Mouse (Mus musculus): ENCODE results near the gene Dcaf17. TPM values are rescaled to one million over a fixed set of nuclear protein-coding genes. Genes with fewer than 3 reads are reported as not detected.

The Dcaf17 gene
- polyA plus RNA-seq, 1 experiment from 2014 or later = 30.3 TPM

DNA sequence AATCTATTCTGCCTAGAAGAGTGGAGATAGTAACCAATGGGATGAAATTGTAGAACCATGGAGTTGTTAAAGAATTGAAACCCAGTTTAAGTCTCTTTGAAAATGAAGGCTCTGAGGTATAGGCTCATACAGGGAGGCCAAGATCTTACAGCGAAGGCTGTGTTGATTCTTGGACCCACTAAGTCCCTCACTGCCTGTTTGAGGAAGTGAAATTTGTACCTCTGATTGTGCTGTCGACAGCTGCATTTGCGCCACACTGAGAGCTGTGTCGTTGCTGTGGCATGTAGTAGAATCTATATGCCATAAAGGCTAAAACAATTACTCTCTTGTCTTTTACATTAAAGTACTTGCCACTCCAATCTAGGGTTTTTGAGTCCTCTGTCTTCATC, 48.2 kb downstream of the Dcaf17 start:
- H3K9ac ChIP-seq (ENCODE audit: low read length) = no peak overlapping the region
- no peak overlapping the region for H3K27ac ChIP-seq (replicated peaks; ENCODE audit: low read depth, low read length)
- H3K4me3 ChIP-seq (ENCODE audit: low read depth, low read length) = no peak overlapping the region
- H3K9me3 ChIP-seq (ENCODE audit: control insufficient read depth, low read length) = no peaks in the 10 kb centered on the region
- no peaks in the 10 kb centered on the region; the same call in 1 of the 2 replicates for H3K36me3 ChIP-seq (ENCODE audit: control insufficient read depth, insufficient read depth, low read length)
- ATAC-seq (ENCODE audit: insufficient number of reproducible peaks, low FRiP score, low TSS enrichment, low read depth) (no peak), DNase-seq (ENCODE audit: low spot score) (no peak)
- no peaks in the 10 kb centered on the region for H3K27me3 ChIP-seq (ENCODE audit: control insufficient read depth, insufficient read depth, low read length)
- H3K4me1 ChIP-seq (ENCODE audit: control insufficient read depth, insufficient read depth, low read length) = no peaks in the 10 kb centered on the region
- 89% methylated on average over 4 of the region's 4 CpGs for WGBS
- no peak overlapping the region for H3K4me2 ChIP-seq (ENCODE audit: low read depth, severe bottlenecking)

GRCm38 (mm10) chr2:71104696-71105095, 49.6 kb downstream of the Dcaf17 start:
- Histone ChIP-seq H3K27me3 (ENCODE audit: control insufficient read depth, insufficient read depth, low read length) (no peaks in the 10 kb centered on the region), H3K4me1 (ENCODE audit: control insufficient read depth, insufficient read depth, low read length) (no peaks in the 10 kb centered on the region), H3K9me3 (ENCODE audit: control insufficient read depth, low read length) (no peaks in the 10 kb centered on the region), H3K9ac (ENCODE audit: low read length) (no peak overlapping the region), H3K4me2 (ENCODE audit: low read depth, severe bottlenecking) (no peak overlapping the region), H3K36me3 (ENCODE audit: control insufficient read depth, insufficient read depth, low read length) (no peaks in the 10 kb centered on the region; the same call in 1 of the 2 replicates), H3K27ac (replicated peaks; ENCODE audit: low read depth, low read length) (no peak overlapping the region), H3K4me3 (ENCODE audit: low read depth, low read length) (no peak overlapping the region)
- ATAC-seq (ENCODE audit: insufficient number of reproducible peaks, low FRiP score, low TSS enrichment, low read depth) (no peak), DNase-seq (ENCODE audit: low spot score) (no peak)
- 74% methylated on average over 3 of the region's 3 CpGs for WGBS

GRCm38 (mm10) chr2:71105469-71106215, 50.5 kb downstream of the Dcaf17 start:
- ATAC-seq (ENCODE audit: insufficient number of reproducible peaks, low FRiP score, low TSS enrichment, low read depth) (no peak), DNase-seq (ENCODE audit: low spot score) (no peak)
- Histone ChIP-seq H3K27ac (replicated peaks; ENCODE audit: low read depth, low read length) (no peak overlapping the region), H3K9me3 (ENCODE audit: control insufficient read depth, low read length) (no peaks in the 10 kb centered on the region), H3K4me2 (ENCODE audit: low read depth, severe bottlenecking) (no peak overlapping the region), H3K27me3 (ENCODE audit: control insufficient read depth, insufficient read depth, low read length) (no peaks in the 10 kb centered on the region), H3K36me3 (ENCODE audit: control insufficient read depth, insufficient read depth, low read length) (no peaks in the 10 kb centered on the region; the same call in 1 of the 2 replicates), H3K4me3 (ENCODE audit: low read depth, low read length) (no peak overlapping the region), H3K9ac (ENCODE audit: low read length) (no peak overlapping the region), H3K4me1 (ENCODE audit: control insufficient read depth, insufficient read depth, low read length) (no peaks in the 10 kb centered on the region)
- WGBS = 90% methylated on average over 14 of the region's 14 CpGs

- no peaks in the 10 kb centered on the region for H3K27me3 ChIP-seq (ENCODE audit: control insufficient read depth, insufficient read depth, low read length)
- 82% methylated on average over 2 of the region's 2 CpGs for WGBS
- no peak overlapping the region for H3K27ac ChIP-seq (replicated peaks; ENCODE audit: low read depth, low read length)
These were observed 52.1 kb downstream of the Dcaf17 start for GRCm38 (mm10) chr2:71107225-71107624.

GRCm38 (mm10) chr2:71108541-71108940, 53.4 kb downstream of the Dcaf17 start:
- H3K9ac ChIP-seq (ENCODE audit: low read length) = no peak overlapping the region
- ATAC-seq (ENCODE audit: insufficient number of reproducible peaks, low FRiP score, low TSS enrichment, low read depth) (no peak), DNase-seq (ENCODE audit: low spot score) (no peak)
- no peak overlapping the region for H3K27ac ChIP-seq (replicated peaks; ENCODE audit: low read depth, low read length)
- H3K4me1 ChIP-seq (ENCODE audit: control insufficient read depth, insufficient read depth, low read length) = no peaks in the 10 kb centered on the region
- H3K4me3 ChIP-seq (ENCODE audit: low read depth, low read length) = no peak overlapping the region
- H3K27me3 ChIP-seq (ENCODE audit: control insufficient read depth, insufficient read depth, low read length) = no peaks in the 10 kb centered on the region
- 49% methylated on average over 3 of the region's 3 CpGs for WGBS
- no peak overlapping the region for H3K4me2 ChIP-seq (ENCODE audit: low read depth, severe bottlenecking)
- no peaks in the 10 kb centered on the region for H3K36me3 ChIP-seq (ENCODE audit: control insufficient read depth, insufficient read depth, low read length)
- no peaks in the 10 kb centered on the region for H3K9me3 ChIP-seq (ENCODE audit: control insufficient read depth, low read length)

More at GRCm38 (mm10) chr2:71107225-71107624, 52.1 kb downstream of the Dcaf17 start:
- no peaks in the 10 kb centered on the region for H3K4me1 ChIP-seq (ENCODE audit: control insufficient read depth, insufficient read depth, low read length)
- no peak overlapping the region for H3K9ac ChIP-seq (ENCODE audit: low read length)
- no peak overlapping the region for H3K4me2 ChIP-seq (ENCODE audit: low read depth, severe bottlenecking)
- DNase-seq (ENCODE audit: low spot score) (no peak), ATAC-seq (ENCODE audit: insufficient number of reproducible peaks, low FRiP score, low TSS enrichment, low read depth) (no peak)
- H3K9me3 ChIP-seq (ENCODE audit: control insufficient read depth, low read length) = no peaks in the 10 kb centered on the region
- no peaks in the 10 kb centered on the region for H3K36me3 ChIP-seq (ENCODE audit: control insufficient read depth, insufficient read depth, low read length)
- no peak overlapping the region for H3K4me3 ChIP-seq (ENCODE audit: low read depth, low read length)

DNA sequence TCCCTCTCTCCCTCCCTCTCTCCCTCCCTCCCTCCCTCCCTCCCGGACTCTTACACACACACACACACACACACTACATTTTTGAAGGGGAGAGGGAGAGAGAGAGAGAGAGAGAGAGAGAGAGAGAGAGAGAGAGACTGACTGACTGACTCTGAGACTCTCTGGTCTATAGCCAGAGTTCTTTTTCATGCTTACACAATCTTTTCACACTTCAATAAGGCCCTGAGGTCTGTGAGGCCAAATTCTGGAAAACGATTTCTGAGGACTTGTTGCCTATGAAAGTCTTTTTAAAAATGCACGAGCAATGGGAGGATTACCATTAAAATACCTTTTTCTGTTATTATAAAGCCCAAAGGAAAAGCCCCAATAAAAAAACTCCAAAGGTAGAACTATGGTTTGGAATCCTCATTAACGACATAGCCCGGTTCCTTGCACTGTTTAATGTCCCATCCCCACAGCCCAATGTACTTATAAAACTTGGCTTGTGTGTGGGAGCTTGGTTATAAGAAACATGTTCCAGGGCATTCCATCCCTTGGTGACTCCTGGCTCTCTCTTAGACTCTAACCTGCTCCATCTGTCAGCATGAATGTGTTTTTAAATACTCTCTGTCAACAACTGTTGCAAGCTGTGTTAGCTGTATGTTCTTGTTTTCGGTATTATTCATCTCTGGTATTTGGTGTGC, 58.5 kb downstream of the Dcaf17 start:
- 74% methylated on average over 6 of the region's 6 CpGs for WGBS

GRCm38 (mm10) chr2:71116151-71116550, 61.0 kb downstream of the Dcaf17 start:
- no peaks in the 10 kb centered on the region for H3K36me3 ChIP-seq (ENCODE audit: control insufficient read depth, insufficient read depth, low read length)
- H3K27me3 ChIP-seq (ENCODE audit: control insufficient read depth, insufficient read depth, low read length) = peaks cover 9% of the 10 kb centered on the region; the same call in 1 of the 2 replicates
- no peak overlapping the region for H3K27ac ChIP-seq (replicated peaks; ENCODE audit: low read depth, low read length)
- no peak overlapping the region for H3K9ac ChIP-seq (ENCODE audit: low read length)
- no peak for ATAC-seq (ENCODE audit: insufficient number of reproducible peaks, low FRiP score, low TSS enrichment, low read depth)
- WGBS = 95% methylated on average over 4 of the region's 4 CpGs
- H3K9me3 ChIP-seq (ENCODE audit: control insufficient read depth, low read length) = no peaks in the 10 kb centered on the region
- 0 out of 2 replicates have a peak, but pooled peaks cover 4% of the 10 kb centered on the region for H3K4me1 ChIP-seq (ENCODE audit: control insufficient read depth, insufficient read depth, low read length)
- no peak for DNase-seq (ENCODE audit: low spot score)
- H3K4me3 ChIP-seq (ENCODE audit: low read depth, low read length) = no peak overlapping the region
- no peak overlapping the region for H3K4me2 ChIP-seq (ENCODE audit: low read depth, severe bottlenecking)

More for the DNA sequence above, 58.5 kb downstream of the Dcaf17 start:
- Histone ChIP-seq H3K4me2 (ENCODE audit: low read depth, severe bottlenecking) (no peak overlapping the region), H3K4me1 (ENCODE audit: control insufficient read depth, insufficient read depth, low read length) (0 out of 2 replicates have a peak, but pooled peaks cover 4% of the 10 kb centered on the region), H3K27me3 (ENCODE audit: control insufficient read depth, insufficient read depth, low read length) (peaks cover 2% of the 10 kb centered on the region; the same call in 1 of the 2 replicates), H3K4me3 (ENCODE audit: low read depth, low read length) (no peak overlapping the region), H3K36me3 (ENCODE audit: control insufficient read depth, insufficient read depth, low read length) (no peaks in the 10 kb centered on the region), H3K9ac (ENCODE audit: low read length) (no peak overlapping the region), H3K27ac (replicated peaks; ENCODE audit: low read depth, low read length) (no peak overlapping the region), H3K9me3 (ENCODE audit: control insufficient read depth, low read length) (no peaks in the 10 kb centered on the region)
- ATAC-seq (ENCODE audit: insufficient number of reproducible peaks, low FRiP score, low TSS enrichment, low read depth) = no peak
- DNase-seq (ENCODE audit: low spot score) = no peak

DNA sequence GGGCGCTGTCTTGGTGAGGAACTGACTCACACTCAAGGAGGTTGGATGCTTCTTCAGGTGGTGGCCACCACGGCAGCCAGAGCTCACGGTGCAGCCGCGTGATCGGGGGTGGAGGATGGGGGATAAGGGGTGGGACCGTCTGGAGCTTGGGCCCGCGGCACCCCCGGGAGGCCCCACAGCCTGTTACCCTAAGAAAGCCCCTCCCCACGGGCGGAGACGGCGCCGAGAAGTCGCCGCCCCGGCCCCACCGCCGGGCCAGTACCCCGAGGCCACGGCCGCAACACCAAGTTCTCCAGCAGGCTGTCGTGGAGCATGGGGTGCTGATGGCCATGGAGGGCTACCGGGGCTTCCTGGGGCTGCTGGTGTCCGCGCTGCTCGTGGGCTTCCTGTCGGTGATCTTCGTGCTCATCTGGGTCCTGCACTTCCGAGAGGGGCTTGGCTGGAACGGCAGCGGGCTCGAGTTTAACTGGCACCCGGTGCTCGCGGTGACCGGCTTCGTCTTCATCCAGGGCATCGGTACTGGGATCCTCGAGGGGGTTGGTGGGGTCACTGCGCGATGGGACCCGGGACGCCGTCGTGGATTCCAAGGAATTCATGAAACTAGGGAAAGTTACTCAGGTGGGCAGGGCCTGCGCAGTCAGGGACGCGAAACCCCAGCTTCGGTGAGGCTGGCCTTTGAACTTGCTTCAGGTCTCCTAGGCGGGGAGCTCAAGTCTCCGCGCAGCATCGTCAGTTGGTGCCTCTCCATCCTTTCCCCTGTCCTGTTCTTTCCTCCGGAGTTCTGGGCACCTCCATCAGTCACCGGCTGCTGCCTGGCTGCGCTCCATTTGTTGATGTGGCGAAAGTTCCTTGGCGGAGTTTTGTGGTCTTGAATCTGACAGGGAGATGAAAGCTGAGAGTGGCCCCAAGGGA, 62.9 kb downstream of the Dcaf17 start, which contains the start of gene Cybrd1:
Cybrd1 (plus strand) TSS at position 127 of the 912 bp plus-strand sequence.
- H3K4me3 ChIP-seq (ENCODE audit: low read depth, low read length) = peak within 1 kb of the TSS; percentile 55
- under 1% methylated on average over 60 of the region's 60 CpGs for WGBS
- no peak for ATAC-seq (ENCODE audit: insufficient number of reproducible peaks, low FRiP score, low TSS enrichment, low read depth)
- DNase-seq (ENCODE audit: low spot score) = peak; percentile 60
- H3K27ac ChIP-seq (replicated peaks; ENCODE audit: low read depth, low read length) = no peak within 1 kb of the TSS
- H3K4me1 ChIP-seq (ENCODE audit: control insufficient read depth, insufficient read depth, low read length) = 0 out of 2 replicates have a peak, but pooled peaks cover 4% of the 10 kb centered on the region
- H3K36me3 ChIP-seq (ENCODE audit: control insufficient read depth, insufficient read depth, low read length) = no peaks in the 10 kb centered on the region
- no peaks in the 10 kb centered on the region for H3K9me3 ChIP-seq (ENCODE audit: control insufficient read depth, low read length)
- H3K9ac ChIP-seq (ENCODE audit: low read length) = peak within 1 kb of the TSS; percentile 60
- H3K4me2 ChIP-seq (ENCODE audit: low read depth, severe bottlenecking) = peak within 1 kb of the TSS; percentile 91
- peaks cover 9% of the 10 kb centered on the region; the same call in 1 of the 2 replicates for H3K27me3 ChIP-seq (ENCODE audit: control insufficient read depth, insufficient read depth, low read length)
